Mouse (Mus musculus) cerebellum, postnatal 10 days (tissue): ENCODE results near the gene Hmgn2.

Experiments
- DNase-seq, 2 experiments: peaks; one replicate each; pipeline ENCODE4 v3.0.0; 2021; ENCODE audit warnings: mixed read lengths in 2 of 2

The Hmgn2 gene

DNA sequence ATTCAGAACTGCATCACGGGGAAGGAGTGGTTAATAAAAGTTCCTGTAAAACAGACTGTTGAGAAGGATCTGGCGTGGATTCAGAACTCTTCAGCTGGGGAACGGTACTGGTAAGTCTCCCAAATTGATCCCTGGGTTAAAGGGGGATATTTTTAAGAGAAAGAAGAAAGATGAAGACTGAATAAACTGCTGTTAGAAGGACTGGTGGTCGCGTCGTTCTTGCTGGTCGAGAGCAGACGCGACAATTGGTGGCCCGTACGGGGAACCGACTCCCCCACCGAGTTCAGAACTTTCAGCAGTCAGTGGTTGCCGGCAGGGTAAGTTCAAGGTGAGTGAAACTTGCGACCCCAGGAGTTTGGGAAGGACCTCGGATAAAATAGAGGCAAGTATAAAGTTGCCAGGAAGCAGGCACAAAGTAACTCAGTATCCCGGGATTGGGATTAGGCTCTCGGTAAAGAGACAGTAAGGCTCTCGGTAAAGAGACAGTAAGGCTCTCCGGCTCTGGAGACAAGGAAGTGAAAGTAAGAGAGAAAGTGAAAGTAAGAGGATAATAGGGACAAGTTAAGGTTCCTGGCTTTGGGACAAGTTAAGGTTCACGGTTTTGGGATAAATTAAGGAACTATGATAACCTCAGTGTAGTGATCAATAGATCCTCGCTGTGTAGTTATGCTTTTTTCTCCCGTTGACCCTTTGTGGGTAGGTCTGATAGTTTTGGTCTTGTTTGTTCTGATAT is 50.2 kb downstream of the Hmgn2 start:
- peak; percentile 16 to 29 for DNase-seq
